10 mouse cellular contexts compared by ENCODE assay signal in the genomic region with DNA sequence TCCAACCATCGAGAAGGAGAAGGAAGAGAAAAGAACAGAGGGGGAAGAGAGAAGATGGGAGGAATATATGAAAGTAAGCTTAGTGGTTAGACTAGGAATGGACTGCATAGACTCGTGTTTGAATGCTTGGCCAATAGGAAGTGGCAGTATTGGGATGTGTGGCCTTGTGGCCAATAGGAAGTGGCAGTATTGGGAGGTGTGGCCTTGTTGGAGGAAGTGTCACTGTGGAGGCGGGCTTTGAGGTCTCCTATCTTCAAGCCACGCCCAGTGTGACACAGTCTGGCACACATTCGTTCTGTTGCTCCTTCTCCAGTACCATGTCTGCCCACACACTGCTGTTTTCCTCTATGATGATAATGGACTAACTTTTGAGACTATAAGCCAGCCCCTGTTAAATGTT. TPM values are rescaled to one million over a fixed set of nuclear protein-coding genes. Genes with fewer than 3 reads are reported as not detected.
A peak's percentile ranks its signal among the peaks of the same experiment; 100 is the strongest.
DNase-seq lines count a peak whose midpoint lies in the region; ATAC-seq and TF ChIP-seq lines count a peak whose summit lies in the region.
"Had no signal": no experiment of that assay in that cellular context is flagged by ENCODE, and none has a peak within 500 bp of the region (broad histone marks: within the 10 kb centered on the region; RNA-seq: fewer than 3 reads in every experiment).

No protein-coding gene starts in this region.

- H3K27me3 ChIP-seq in kidney, embryonic 14.5 days (ENCODE audit: control insufficient read depth, insufficient read depth, low read length) = no peaks in the 10 kb centered on the region
- peaks cover 3% of the 10 kb centered on the region for H3K27me3 ChIP-seq in liver, embryonic 16.5 days (ENCODE audit: control insufficient read depth, insufficient read depth, low read depth, low read length)
- H3K27me3 ChIP-seq in heart, adult 2 months (ENCODE audit: control insufficient read depth, insufficient read depth, low read length) = no peaks in the 10 kb centered on the region
- H3K27me3 ChIP-seq: limb, embryonic 12.5 days had no signal

- no peak for TF ChIP-seq CTCF in heart, adult 2 months (IDR thresholded peaks at IDR 0.05)

- TF ChIP-seq POLR2A in heart, adult 2 months (IDR thresholded peaks at IDR 0.05; ENCODE audit: insufficient read depth, low read depth, low read length) = no peak

- 79% methylated on average over 5 of the region's 5 CpGs for WGBS in kidney, embryonic 14.5 days
- 44% methylated on average over 5 of the region's 5 CpGs for WGBS in liver, embryonic 16.5 days (ENCODE audit: insufficient replicate concordance)
- 63% methylated on average over 5 of the region's 5 CpGs for WGBS in heart, adult 2 months

- no peaks in the 10 kb centered on the region for H3K4me1 ChIP-seq in kidney, embryonic 14.5 days (ENCODE audit: control insufficient read depth, insufficient read depth, low read length)
- peaks cover 19% of the 10 kb centered on the region for H3K4me1 ChIP-seq in liver, embryonic 16.5 days (ENCODE audit: control insufficient read depth, low read depth, low read length)
- H3K4me1 ChIP-seq in heart, adult 2 months (ENCODE audit: control insufficient read depth, insufficient read depth, low read length) = no peaks in the 10 kb centered on the region
- H3K4me1 ChIP-seq: limb, embryonic 12.5 days had no signal

- no peak for TF ChIP-seq EP300 in heart, adult 2 months (IDR thresholded peaks at IDR 0.05; ENCODE audit: insufficient read depth, low read depth, low read length)

- H3K36me3 ChIP-seq in kidney, embryonic 14.5 days (ENCODE audit: control insufficient read depth, insufficient read depth, low read length) = peaks cover 22% of the 10 kb centered on the region
- peaks cover 11% of the 10 kb centered on the region for H3K36me3 ChIP-seq in liver, embryonic 16.5 days (ENCODE audit: control insufficient read depth, insufficient read depth)
- H3K36me3 ChIP-seq in heart, adult 2 months (ENCODE audit: control insufficient read depth, insufficient read depth, low read length) = no peaks in the 10 kb centered on the region

- DNase-seq in kidney, postnatal 14 days = no peak
- DNase-seq in A20 (ENCODE audit: low read depth, low spot score) (peak; percentile 46), ZHBTc4 (ENCODE audit: low read depth, low spot score) (peak; percentile 71)
- no peak for DNase-seq in right cerebral cortex, adult 2 months (ENCODE audit: low spot score in 2 of 2)
- DNase-seq in cerebellum, adult 9-11 months = no peak
- no peak for DNase-seq in heart, adult 2 months
- DNase-seq: right cerebral cortex, postnatal 25 days had no signal

- intact Hi-C loops in heart, adult 2 months (cut with DNase I) = no loop called here

- no peak overlapping the region for H3K4me2 ChIP-seq in kidney, embryonic 14.5 days (replicated peaks; ENCODE audit: low read depth, low read length)
- no peak overlapping the region for H3K4me2 ChIP-seq in liver, embryonic 16.5 days (ENCODE audit: low read depth, low read length)
- H3K4me2 ChIP-seq: limb, embryonic 12.5 days had no signal

- H3K4me3 ChIP-seq in kidney, embryonic 14.5 days (ENCODE audit: low read length) = no peak overlapping the region
- no peak overlapping the region for H3K4me3 ChIP-seq in liver, embryonic 16.5 days (ENCODE audit: low read depth, low read length)
- H3K4me3 ChIP-seq in heart, adult 2 months = no peak overlapping the region
- H3K4me3 ChIP-seq: limb, embryonic 12.5 days had no signal

- peak; percentile 56; the same call in 1 of the 2 replicates for ATAC-seq in kidney, embryonic 14.5 days (ENCODE audit: low FRiP score, low TSS enrichment)
- peak; percentile 83 for ATAC-seq in liver, embryonic 16.5 days (ENCODE audit: low read depth)

- H3K9me3 ChIP-seq in kidney, embryonic 14.5 days (ENCODE audit: control insufficient read depth, low read length) = no peaks in the 10 kb centered on the region
- no peaks in the 10 kb centered on the region for H3K9me3 ChIP-seq in liver, embryonic 16.5 days (replicated peaks; ENCODE audit: control insufficient read depth, low read length)
- H3K9me3 ChIP-seq: limb, embryonic 12.5 days had no signal

- no peak overlapping the region for H3K9ac ChIP-seq in kidney, embryonic 14.5 days (ENCODE audit: low read depth, low read length)
- H3K9ac ChIP-seq in liver, embryonic 16.5 days (ENCODE audit: low read depth, low read length) = no peak overlapping the region
- H3K9ac ChIP-seq in heart, adult 2 months (ENCODE audit: low read depth, low read length) = no peak overlapping the region
- H3K9ac ChIP-seq: limb, embryonic 12.5 days had no signal

- no peak overlapping the region for H3K27ac ChIP-seq in kidney, embryonic 14.5 days (ENCODE audit: low read depth, low read length)
- H3K27ac ChIP-seq in liver, embryonic 16.5 days (ENCODE audit: low read length) = no peak overlapping the region
- H3K27ac ChIP-seq in heart, adult 2 months = no peak overlapping the region
- H3K27ac ChIP-seq: limb, embryonic 12.5 days had no signal

- no peaks in the 10 kb centered on the region for H3K79me2 ChIP-seq in heart, adult 2 months (replicated peaks; ENCODE audit: control insufficient read depth, insufficient read depth, low read length)

RNA-seq across cellular contexts. Expression of gene Styk1, which starts 7.3 kb away (rescaled TPM):
- polyA plus RNA-seq in kidney, embryonic 14.5 days (2014; fragmentation: Nextera tagmentation; extraction: Ambion mirVana) = 3.6 and 5.0 TPM in 2 replicates
- 0.72 and 1.1 TPM in 2 replicates for polyA plus RNA-seq in liver, embryonic 16.5 days (2015; fragmentation: Nextera tagmentation; extraction: Ambion mirVana)
- total RNA-seq in heart, adult 2 months (2021) = under 1 TPM; 0.08 to 0.09 TPM
- polyA plus RNA-seq in heart, adult 2 months (2012; rRNA removed) = 0.12 and 0.23 TPM in 2 replicates

RNA-seq across cellular contexts. Expression of gene Ybx3, which starts 27.6 kb away (rescaled TPM):
- polyA plus RNA-seq in kidney, embryonic 14.5 days (2014; fragmentation: Nextera tagmentation; extraction: Ambion mirVana) = 71.3 and 78.2 TPM in 2 replicates
- polyA plus RNA-seq in liver, embryonic 16.5 days (2015; fragmentation: Nextera tagmentation; extraction: Ambion mirVana) = 40.9 and 41.7 TPM in 2 replicates
- 100 to 1,000 TPM; 246 to 262 TPM for total RNA-seq in heart, adult 2 months (2021)
- polyA plus RNA-seq in heart, adult 2 months (2012; rRNA removed) = 72.1 and 87.2 TPM in 2 replicates

Comparison
In these comparisons a context has a peak if more than half of its experiments do, and no peak if none do; other contexts are left out.
1. DNase-seq: peak in A20 (single experiment) and ZHBTc4 (single experiment); none in kidney, postnatal 14 days (single experiment), right cerebral cortex, adult 2 months (0 of 2), cerebellum, adult 9-11 months (single experiment) and heart, adult 2 months (0 of 2).